Mouse (Mus musculus) C2C12 (cell line): ENCODE measurements at regions not wholly inside any gene's neighbourhood (a gene's known extent, or its start where the extent isn't known, plus 50 kb on each side); places are given as distances from the start of the nearest gene placed in this dataset.
A peak's percentile ranks its signal among the peaks of the same experiment; 100 is the strongest.

Experiments used
- H3K27me3 ChIP-seq: one replicate; pipeline ENCODE4 v1.6.1; 2011; ENCODE audit not compliant: control insufficient read depth, insufficient read depth, insufficient read length
- H3K36me3 ChIP-seq: one replicate; pipeline ENCODE4 v1.6.1; 2011; ENCODE audit not compliant: control insufficient read depth, insufficient read depth
- H3K4me3 ChIP-seq: one replicate; pipeline ENCODE4 v1.5.1; 2011; ENCODE audit warnings: mild to moderate bottlenecking, control low read depth; ENCODE audit not compliant: poor library complexity, insufficient read depth, severe bottlenecking
- H3K79me2 ChIP-seq: one replicate; pipeline ENCODE4 v1.6.1; 2011; ENCODE audit not compliant: control insufficient read depth, insufficient read depth
- H3K79me3 ChIP-seq: one replicate; pipeline ENCODE4 v1.6.1; 2011; ENCODE audit warnings: low read depth, control low read depth
- H3ac ChIP-seq: one replicate; pipeline ENCODE3; 2011; ENCODE audit warnings: low read depth; ENCODE audit not compliant: control insufficient read depth, insufficient read length
- CEBPB ChIP-seq: IDR thresholded peaks from one replicate; pipeline ENCODE4 v1.6.1; 2011; ENCODE audit warnings: low read depth, mild to moderate bottlenecking, control low read depth, moderate library complexity
- CTCF ChIP-seq: IDR thresholded peaks from one replicate; pipeline ENCODE4 v1.5.1; 2011; ENCODE audit not compliant: control insufficient read depth, insufficient read depth, insufficient read length
- FOSL1 ChIP-seq: IDR thresholded peaks from one replicate; pipeline ENCODE4 v1.8.0; 2011; ENCODE audit warnings: mild to moderate bottlenecking, low read length; ENCODE audit not compliant: poor library complexity, insufficient read depth, severe bottlenecking
- MAX ChIP-seq: IDR thresholded peaks from one replicate; pipeline ENCODE4 v1.6.1; 2011; ENCODE audit warnings: mild to moderate bottlenecking, control low read depth
- MYOD1 ChIP-seq: IDR thresholded peaks from one replicate; pipeline ENCODE4 v1.6.1; 2011; ENCODE audit warnings: low read depth; ENCODE audit not compliant: control insufficient read depth, insufficient read length
- MYOG ChIP-seq: IDR thresholded peaks from one replicate; pipeline ENCODE4 v1.6.1; 2011; ENCODE audit not compliant: control insufficient read depth, insufficient read length; ENCODE audit errors: extremely low read depth
- USF1 ChIP-seq: IDR thresholded peaks from one replicate; pipeline ENCODE4 v1.6.1; 2011; ENCODE audit warnings: low read depth, mild to moderate bottlenecking, control low read depth, moderate library complexity

GRCm38 (mm10) chr4:32177933-32178639, 60.5 kb upstream of the Bach2 start:
- Histone ChIP-seq H3K36me3 (no peaks in the 10 kb centered on the region), H3K4me3 (no peak overlapping the region), H3ac (no peak overlapping the region), H3K79me2 (no peaks in the 10 kb centered on the region), H3K27me3 (no peaks in the 10 kb centered on the region), H3K79me3 (no peaks in the 10 kb centered on the region)
- no peak for TF ChIP-seq USF1
- TF ChIP-seq MYOD1, result no peak
- TF ChIP-seq MAX, result no peak
- no peak for TF ChIP-seq CTCF
- TF ChIP-seq FOSL1, result no peak
- no peak for TF ChIP-seq MYOG
- no peak for TF ChIP-seq CEBPB

GRCm38 (mm10) chr4:32179707-32180241, 58.8 kb upstream of the Bach2 start:
- H3K4me3 ChIP-seq, result no peak overlapping the region
- no peaks in the 10 kb centered on the region for H3K27me3 ChIP-seq
- no peaks in the 10 kb centered on the region for H3K79me2 ChIP-seq
- TF ChIP-seq MYOD1 (peak; percentile 20), MAX (peak; percentile 12), CTCF (no peak), CEBPB (peak; percentile 63), MYOG (no peak), USF1 (no peak), FOSL1 (peak; percentile 97)
- no peaks in the 10 kb centered on the region for H3K36me3 ChIP-seq
- H3K79me3 ChIP-seq, result no peaks in the 10 kb centered on the region
- no peak overlapping the region for H3ac ChIP-seq

- Histone ChIP-seq H3K79me3 (no peaks in the 10 kb centered on the region), H3K79me2 (no peaks in the 10 kb centered on the region), H3K4me3 (no peak overlapping the region), H3K27me3 (no peaks in the 10 kb centered on the region), H3K36me3 (no peaks in the 10 kb centered on the region), H3ac (no peak overlapping the region)
- no peak for TF ChIP-seq CEBPB
- no peak for TF ChIP-seq MAX
- TF ChIP-seq USF1, result no peak
- no peak for TF ChIP-seq MYOD1
- no peak for TF ChIP-seq FOSL1
- TF ChIP-seq MYOG, result no peak
- TF ChIP-seq CTCF, result no peak
Observed at GRCm38 (mm10) chr4:32183791-32184190, 54.8 kb upstream of the Bach2 start.

- TF ChIP-seq USF1 (no peak), MYOG (no peak), FOSL1 (no peak), CEBPB (no peak), CTCF (no peak), MAX (no peak), MYOD1 (no peak)
- Histone ChIP-seq H3K4me3 (no peak overlapping the region), H3K79me2 (no peaks in the 10 kb centered on the region), H3K79me3 (no peaks in the 10 kb centered on the region), H3ac (no peak overlapping the region), H3K36me3 (no peaks in the 10 kb centered on the region), H3K27me3 (no peaks in the 10 kb centered on the region)
Observed at GRCm38 (mm10) chr4:32185986-32186385, 52.6 kb upstream of the Bach2 start.

GRCm38 (mm10) chr4:32187154-32187553, 51.5 kb upstream of the Bach2 start:
- Histone ChIP-seq H3K27me3 (no peaks in the 10 kb centered on the region), H3ac (no peak overlapping the region), H3K36me3 (no peaks in the 10 kb centered on the region), H3K79me3 (no peaks in the 10 kb centered on the region), H3K4me3 (no peak overlapping the region), H3K79me2 (no peaks in the 10 kb centered on the region)
- TF ChIP-seq MAX, result no peak
- no peak for TF ChIP-seq USF1
- TF ChIP-seq FOSL1, result no peak
- TF ChIP-seq MYOD1, result no peak
- no peak for TF ChIP-seq MYOG
- TF ChIP-seq CEBPB, result no peak
- TF ChIP-seq CTCF, result no peak

GRCm38 (mm10) chr4:32188076-32188475, 50.5 kb upstream of the Bach2 start:
- Histone ChIP-seq H3K79me3 (no peaks in the 10 kb centered on the region), H3ac (no peak overlapping the region), H3K4me3 (no peak overlapping the region), H3K27me3 (no peaks in the 10 kb centered on the region), H3K79me2 (no peaks in the 10 kb centered on the region), H3K36me3 (no peaks in the 10 kb centered on the region)
- TF ChIP-seq CTCF (no peak), MAX (no peak), MYOD1 (no peak), MYOG (no peak), CEBPB (no peak), USF1 (no peak), FOSL1 (no peak)
